Mouse (Mus musculus) G1E (cell line): ENCODE data around the gene B3gnt7. TPM values are rescaled to one million over a fixed set of nuclear protein-coding genes. Genes with fewer than 3 reads are reported as not detected.
"Not testable (repeated sequence)": the region's sequence is repeated elsewhere in the genome, so short reads cannot be mapped to it uniquely, and the experiment has no call there.

Experiments
- ATAC-seq: 2 replicates; pipeline ENCODE4 v1.8.0; 2016; ENCODE audit warnings: mild to moderate bottlenecking; ENCODE audit not compliant: insufficient number of reproducible peaks, poor library complexity, low FRiP score, severe bottlenecking; ENCODE audit errors: extremely low read depth
- DNase-seq: peaks from one replicate; pipeline ENCODE4 v3.0.0; 2012; ENCODE audit warnings: low spot score
- H3K27me3 ChIP-seq: 2 replicates; pipeline ENCODE4 v1.6.1; 2012; ENCODE audit warnings: mild to moderate bottlenecking, low read length, inconsistent platforms; ENCODE audit not compliant: insufficient read depth
- H3K36me3 ChIP-seq: replicated peaks from 2 replicates; pipeline ENCODE3; 2012; ENCODE audit warnings: mild to moderate bottlenecking, inconsistent platforms
- H3K4me1 ChIP-seq: 2 replicates; pipeline ENCODE4 v1.6.1; 2012; ENCODE audit warnings: low read depth, low read length, inconsistent platforms, mixed read lengths; ENCODE audit not compliant: insufficient read depth
- H3K4me3 ChIP-seq: 2 replicates; pipeline ENCODE4 v1.5.1; 2012; ENCODE audit warnings: low read depth, mild to moderate bottlenecking, inconsistent platforms, low read length, moderate library complexity, mixed read lengths
- H3K9me3 ChIP-seq: replicated peaks from 2 replicates; pipeline ENCODE4 v1.6.1; 2012; ENCODE audit warnings: inconsistent platforms
- CTCF ChIP-seq: IDR thresholded peaks from 2 replicates; pipeline ENCODE4 v1.5.1; 2012; ENCODE audit warnings: low read depth, low read length, inconsistent platforms, mixed read lengths
- GATA1 ChIP-seq: IDR thresholded peaks from 2 replicates; pipeline ENCODE4 v1.6.1; 2012; ENCODE audit warnings: borderline replicate concordance, low read length, inconsistent platforms, mixed read lengths
- GATA2 ChIP-seq: IDR thresholded peaks from 2 replicates; pipeline ENCODE4 v1.6.1; 2012; ENCODE audit warnings: low read depth, low read length, inconsistent platforms, borderline replicate concordance
- POLR2AphosphoS5 ChIP-seq: IDR thresholded peaks from 2 replicates; pipeline ENCODE4 v1.6.1; 2012; ENCODE audit warnings: low read depth, low read length, inconsistent platforms; ENCODE audit not compliant: insufficient replicate concordance
- TAL1 ChIP-seq: conservative IDR thresholded peaks from 2 replicates; pipeline ENCODE4 v1.6.1; 2012; ENCODE audit warnings: low read depth, low read length, inconsistent platforms, mixed read lengths
- polyA plus RNA-seq: library from polyadenylated mRNA; stranded (reverse); fragments of >175 nt; gene quantifications from 2 replicates; pipeline ENCODE4 v1.2.3, GENCODE M21; 2012
- total RNA-seq, 2 experiments: library from RNA; stranded (forward) in 1 of 2; stranded (reverse) in 1 of 2; fragments of 200-1000 nt in 1 of 2; fragments of >200 nt in 1 of 2; fragmentation: Nextera tagmentation in 1 of 2; gene quantifications; 2 replicates each; pipeline ENCODE4 v1.2.3; 2014 to 2017

B3gnt7 gene
- total and polyA plus RNA-seq, 3 experiments, result 0.16 TPM; not detected in 2

GRCm38 (mm10) chr1:86313772-86314125, 11.1 kb downstream of the B3gnt7 start:
- Histone ChIP-seq H3K9me3 (no peaks in the 10 kb centered on the region), H3K4me3 (no peak overlapping the region), H3K4me1 (0 out of 2 replicates have a peak, but pooled peaks cover 3% of the 10 kb centered on the region), H3K36me3 (no peaks in the 10 kb centered on the region), H3K27me3 (peaks cover 26% of the 10 kb centered on the region)
- TF ChIP-seq CTCF (no peak), TAL1 (no peak), GATA1 (no peak)
- no peak for ATAC-seq
- DNase-seq, result no peak

DNA sequence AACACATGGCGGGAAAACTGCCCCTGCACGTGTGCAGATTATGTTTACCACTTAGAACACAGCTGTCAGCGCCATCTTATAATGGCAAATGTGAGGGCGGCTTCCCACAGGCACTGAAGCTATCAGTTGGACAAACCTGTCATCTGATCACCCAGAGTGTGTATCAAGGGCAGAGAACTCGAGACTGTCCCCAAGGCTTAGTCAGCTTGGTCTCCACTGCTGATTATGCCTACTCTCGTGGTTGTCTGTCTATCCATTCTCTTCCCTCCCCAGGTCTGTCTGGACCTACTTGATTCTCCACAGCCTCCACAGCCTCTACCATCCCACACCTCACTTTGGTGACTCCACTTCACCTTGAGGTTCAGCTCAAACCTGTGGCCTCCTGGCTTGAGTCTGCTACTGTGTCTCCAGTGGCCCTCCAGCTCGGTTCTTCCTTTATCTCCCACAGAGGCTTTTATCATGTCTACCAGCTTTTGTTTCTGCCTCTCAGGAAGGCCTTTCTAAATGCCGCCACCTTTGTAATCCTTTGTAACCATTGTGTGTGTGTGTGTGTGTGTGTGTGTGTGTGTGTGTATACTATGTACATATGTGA, 18.3 kb downstream of the B3gnt7 start:
- H3K4me3 ChIP-seq, result no peak overlapping the region
- no peak for DNase-seq
- H3K36me3 ChIP-seq, result no peaks in the 10 kb centered on the region
- H3K27me3 ChIP-seq, result peaks cover 19% of the 10 kb centered on the region
- H3K4me1 ChIP-seq, result 0 out of 2 replicates have a peak, but pooled peaks cover 3% of the 10 kb centered on the region
- ATAC-seq, result no peak
- no peak for TF ChIP-seq GATA1
- no peak for TF ChIP-seq CTCF
- TF ChIP-seq TAL1, result no peak
- TF ChIP-seq POLR2AphosphoS5, result no peak
- no peak for TF ChIP-seq GATA2
- no peaks in the 10 kb centered on the region for H3K9me3 ChIP-seq

DNA sequence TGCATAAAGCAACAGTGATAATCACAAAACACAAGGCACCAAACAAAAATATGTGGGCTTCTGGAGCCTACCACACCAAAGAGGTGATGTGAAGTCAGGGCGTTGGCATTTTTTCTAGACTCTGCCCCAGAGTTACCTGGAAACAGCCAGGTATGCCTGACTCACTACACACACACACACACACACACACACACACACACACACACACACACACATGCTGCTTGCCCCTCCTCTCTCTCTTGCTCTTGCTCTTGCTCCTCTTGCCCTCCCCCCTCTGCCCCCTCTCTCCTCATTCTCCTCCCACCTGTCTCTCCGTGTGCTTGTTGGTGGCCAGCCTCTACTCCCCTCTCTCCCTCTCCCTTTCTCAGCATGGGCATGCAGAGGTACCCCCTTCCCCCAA, 33.7 kb downstream of the B3gnt7 start:
- no peaks in the 10 kb centered on the region for H3K9me3 ChIP-seq
- no peak for ATAC-seq
- no peak for DNase-seq
- no peaks in the 10 kb centered on the region for H3K36me3 ChIP-seq
- H3K4me3 ChIP-seq, result no peak overlapping the region
- H3K27me3 ChIP-seq, result peaks cover 15% of the 10 kb centered on the region
- TF ChIP-seq TAL1 (no peak), GATA2 (no peak), POLR2AphosphoS5 (no peak), CTCF (no peak), GATA1 (no peak)
- H3K4me1 ChIP-seq, result peaks cover 3% of the 10 kb centered on the region; the same call in 1 of the 2 replicates

GRCm38 (mm10) chr1:86339156-86339812, 36.7 kb downstream of the B3gnt7 start:
- DNase-seq, result peak; percentile 59
- Histone ChIP-seq H3K9me3 (no peaks in the 10 kb centered on the region), H3K4me1 (peaks cover 8% of the 10 kb centered on the region; the same call in 1 of the 2 replicates), H3K4me3 (no peak overlapping the region), H3K27me3 (peaks cover 15% of the 10 kb centered on the region), H3K36me3 (peaks cover 8% of the 10 kb centered on the region)
- ATAC-seq, result no peak
- no peak for TF ChIP-seq POLR2AphosphoS5
- TF ChIP-seq CTCF, result peak; percentile 63
- TF ChIP-seq GATA2, result no peak
- no peak for TF ChIP-seq TAL1
- TF ChIP-seq GATA1, result no peak

DNA sequence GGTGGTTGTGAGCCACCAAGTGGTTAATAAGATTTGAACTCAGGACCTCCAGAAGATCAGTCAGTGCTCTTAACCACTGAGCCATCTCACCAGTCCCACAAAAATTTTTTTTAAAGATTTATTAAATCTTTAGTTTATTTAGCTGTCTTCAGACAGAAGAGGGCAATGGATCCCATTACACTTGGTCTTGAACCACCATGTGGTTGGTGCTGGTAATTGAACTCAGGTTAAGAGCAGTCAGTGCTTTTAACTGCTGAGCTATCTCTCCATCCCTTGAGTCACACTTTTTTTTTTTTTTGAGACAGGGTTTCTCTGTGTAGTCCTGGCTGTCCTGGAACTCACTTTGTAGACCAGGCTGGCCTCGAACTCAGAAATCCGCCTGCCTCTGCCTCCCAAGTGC, 38.5 kb downstream of the B3gnt7 start:
- H3K9me3 ChIP-seq, H3K27me3 ChIP-seq, H3K4me3 ChIP-seq, DNase-seq, ATAC-seq: not testable (repeated sequence)
- Histone ChIP-seq H3K36me3 (peaks cover 22% of the 10 kb centered on the region), H3K4me1 (peaks cover 20% of the 10 kb centered on the region)

DNA sequence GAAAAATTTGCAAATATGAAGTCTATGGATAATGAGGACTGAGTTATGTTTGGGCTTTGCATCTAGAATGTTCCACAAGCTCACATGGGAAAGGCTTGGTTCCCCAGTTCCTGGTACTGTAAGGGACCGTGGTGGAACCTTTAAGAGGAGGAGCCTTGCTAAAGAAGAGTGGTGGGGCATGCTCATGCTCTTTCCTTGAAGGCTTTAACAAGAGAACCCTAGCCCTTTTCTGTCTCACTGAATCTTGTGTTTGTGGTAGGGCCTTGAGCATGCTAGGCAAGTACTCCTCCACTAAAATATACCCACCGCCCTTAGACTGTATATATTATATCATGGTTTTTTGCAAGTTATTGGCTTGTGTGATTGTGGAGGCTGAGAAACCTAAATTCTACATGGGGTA, 39.7 kb downstream of the B3gnt7 start:
- peaks cover 19% of the 10 kb centered on the region for H3K4me1 ChIP-seq
- ATAC-seq (no peak), DNase-seq (no peak)
- H3K4me3 ChIP-seq, result no peak overlapping the region
- TF ChIP-seq TAL1 (no peak), GATA2 (no peak), GATA1 (no peak), CTCF (no peak), POLR2AphosphoS5 (no peak)
- H3K36me3 ChIP-seq, result peaks cover 32% of the 10 kb centered on the region
- H3K27me3 ChIP-seq, result peaks cover 3% of the 10 kb centered on the region; the same call in 1 of the 2 replicates
- no peaks in the 10 kb centered on the region for H3K9me3 ChIP-seq
